Mouse (Mus musculus): ENCODE data around the gene Agap1. TPM values are rescaled to one million over a fixed set of nuclear protein-coding genes. Genes with fewer than 3 reads are reported as not detected.

Gene Agap1
- polyA plus RNA-seq, 1 experiment from 2014 or later = 14.0 TPM

GRCm38 (mm10) chr1:89932616-89933015, 478.0 kb downstream of the Agap1 start:
- under 1% methylated on average over 16 of the region's 16 CpGs for WGBS
- Histone ChIP-seq H3K27ac (no peak overlapping the region), H3K4me3 (peak overlapping the region; percentile 12; the same call in 1 of the 2 replicates), H3K27me3 (ENCODE audit: low read depth, poor library complexity, severe bottlenecking) (peaks cover 99% of the 10 kb centered on the region), H3K36me3 (no peaks in the 10 kb centered on the region), H3K9me3 (replicated peaks) (no peaks in the 10 kb centered on the region), H3K4me1 (peaks cover 83% of the 10 kb centered on the region)
- DNase-seq (ENCODE audit: low spot score) = peak; percentile 52

DNA sequence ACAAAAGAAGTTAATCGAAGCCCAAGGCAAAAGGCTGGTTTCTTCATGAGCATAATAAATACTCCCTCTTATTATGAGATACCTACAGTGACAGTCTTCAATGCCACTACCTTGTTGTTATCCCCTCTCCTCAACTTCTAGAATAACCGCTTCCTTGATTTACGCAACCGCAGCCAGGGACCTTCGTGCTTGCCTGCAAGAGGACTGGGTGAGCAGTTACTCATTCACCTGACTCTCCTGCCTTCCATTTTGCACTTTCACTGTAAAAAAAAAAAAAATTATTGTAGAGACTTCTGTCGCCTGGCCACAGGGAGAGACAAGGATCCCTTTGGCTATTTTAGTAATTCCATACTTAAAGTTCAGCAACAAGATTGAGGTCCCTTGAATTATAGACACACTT, 478.4 kb downstream of the Agap1 start:
- Histone ChIP-seq H3K9me3 (replicated peaks) (no peaks in the 10 kb centered on the region), H3K36me3 (no peaks in the 10 kb centered on the region), H3K4me3 (no peak overlapping the region), H3K27me3 (ENCODE audit: low read depth, poor library complexity, severe bottlenecking) (peaks cover 99% of the 10 kb centered on the region), H3K27ac (no peak overlapping the region), H3K4me1 (peaks cover 79% of the 10 kb centered on the region)
- DNase-seq (ENCODE audit: low spot score) = no peak
- 5% methylated on average over 6 of the region's 6 CpGs for WGBS

DNA sequence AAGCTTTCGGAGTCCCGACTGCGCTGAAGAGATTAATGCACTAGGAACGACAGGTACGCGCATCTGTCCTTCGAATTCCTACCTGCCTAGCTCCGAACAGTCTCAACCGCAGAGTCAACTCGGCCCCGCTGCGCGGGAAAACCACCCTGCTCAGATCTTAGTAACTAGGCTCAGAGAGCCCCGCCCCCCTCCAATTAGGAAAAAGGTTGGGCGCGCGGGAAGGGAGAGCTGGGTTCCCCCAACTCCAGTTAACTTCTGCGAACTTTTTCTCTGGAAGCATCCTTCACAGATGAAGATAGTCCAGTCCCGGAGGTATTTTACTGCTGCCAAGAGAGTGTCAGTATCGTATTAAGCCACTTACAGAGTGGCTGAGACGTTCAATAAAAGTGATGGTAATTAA, 479.2 kb downstream of the Agap1 start:
- Histone ChIP-seq H3K27ac (no peak overlapping the region), H3K27me3 (ENCODE audit: low read depth, poor library complexity, severe bottlenecking) (peaks cover 99% of the 10 kb centered on the region), H3K4me3 (0 out of 2 replicates have a peak overlapping the region, but pooled peaks have one; percentile 16), H3K9me3 (replicated peaks) (no peaks in the 10 kb centered on the region), H3K36me3 (no peaks in the 10 kb centered on the region), H3K4me1 (peaks cover 72% of the 10 kb centered on the region)
- peak; percentile 68 for DNase-seq (ENCODE audit: low spot score)
- WGBS = 2% methylated on average over 21 of the region's 21 CpGs

DNA sequence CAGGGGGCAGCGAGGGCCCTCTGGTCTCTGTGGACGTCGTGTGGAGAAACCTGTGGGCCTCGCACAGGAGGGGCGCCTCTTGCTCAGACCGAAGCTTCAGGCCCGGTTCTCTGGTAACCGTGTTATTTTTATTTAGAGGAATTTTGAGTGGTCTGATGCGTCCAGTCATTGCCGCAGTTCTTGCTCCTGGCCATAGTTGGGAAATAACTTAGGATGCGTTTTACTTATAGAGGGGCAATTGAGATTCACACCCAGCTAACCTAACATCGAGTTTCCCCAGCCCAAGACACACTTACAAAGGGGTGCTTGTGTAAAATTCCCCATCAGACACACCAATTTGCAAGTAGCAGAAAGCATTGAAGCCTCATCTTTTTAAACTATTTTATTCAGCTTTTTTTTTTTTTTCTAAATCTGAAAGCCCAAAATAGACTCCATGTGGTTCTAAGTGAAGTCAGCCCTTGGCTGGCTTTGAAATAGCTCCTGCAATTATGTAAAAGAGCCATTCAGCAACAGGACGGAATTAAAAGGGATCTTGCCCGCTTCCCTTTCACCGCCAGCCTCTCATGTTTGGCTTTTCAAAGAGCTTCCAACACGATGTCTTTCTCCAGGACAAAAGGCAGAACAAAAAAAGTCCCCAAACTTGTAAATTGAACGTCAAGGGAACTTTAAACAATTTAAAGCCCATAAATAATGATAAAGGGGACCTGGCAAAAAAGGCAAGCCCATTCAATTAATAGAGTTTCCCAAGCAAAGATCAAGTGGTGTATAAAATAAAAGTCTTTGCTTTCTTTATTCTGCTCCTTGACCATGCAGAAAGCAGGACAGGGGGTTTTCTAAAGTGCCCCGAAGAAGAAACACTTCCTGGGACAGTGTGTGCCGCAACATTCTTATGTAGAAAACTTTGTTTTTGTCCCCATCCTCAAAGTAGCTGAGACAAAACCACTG, 480.0 kb downstream of the Agap1 start:
- Histone ChIP-seq H3K27me3 (ENCODE audit: low read depth, poor library complexity, severe bottlenecking) (peaks cover 99% of the 10 kb centered on the region), H3K9me3 (replicated peaks) (no peaks in the 10 kb centered on the region), H3K36me3 (no peaks in the 10 kb centered on the region), H3K4me3 (no peak overlapping the region), H3K4me1 (peaks cover 64% of the 10 kb centered on the region), H3K27ac (no peak overlapping the region)
- DNase-seq (ENCODE audit: low spot score) = peak; percentile 49
- WGBS = 2% methylated on average over 19 of the region's 19 CpGs

DNA sequence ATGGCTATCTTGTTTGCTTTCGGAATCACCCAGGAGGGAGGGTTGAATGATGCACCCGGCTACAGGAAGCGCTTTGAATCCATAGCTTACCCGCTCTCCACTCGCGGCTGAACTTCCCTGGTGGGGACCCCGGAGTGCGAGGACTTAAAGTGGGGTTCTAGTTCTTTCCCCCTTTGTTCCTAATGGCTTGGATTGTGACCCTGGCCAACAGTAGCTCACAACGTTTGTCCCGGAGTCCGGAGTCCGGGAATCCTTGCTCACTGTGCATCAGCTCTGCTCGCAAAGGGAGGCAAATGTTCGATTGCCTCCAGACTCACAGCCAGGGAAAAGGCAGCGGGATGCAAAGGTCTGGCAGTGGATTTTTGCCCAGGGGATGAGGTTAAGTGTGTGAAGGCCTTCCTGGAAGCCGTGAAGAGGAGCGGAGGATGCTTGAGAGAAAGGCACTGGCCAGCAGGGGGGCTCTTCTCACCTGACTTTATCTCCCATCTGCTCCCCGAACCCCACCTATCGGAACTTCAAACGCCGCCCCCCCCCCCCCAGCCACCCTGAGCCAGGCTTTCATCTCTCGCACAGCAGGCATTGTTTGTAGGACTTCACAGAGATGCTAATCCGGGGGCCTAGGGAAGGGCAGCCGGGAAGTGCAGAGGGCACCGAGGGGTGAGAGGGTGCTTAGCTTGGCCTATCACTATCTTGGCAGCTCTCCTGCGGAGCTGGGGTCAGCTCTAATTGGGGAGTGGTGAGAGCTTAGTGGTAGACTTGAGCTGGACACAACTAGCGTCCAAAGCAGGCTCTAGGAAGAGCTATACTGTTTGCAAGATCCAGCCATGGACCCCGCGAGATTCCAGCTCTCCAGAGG, 481.1 kb downstream of the Agap1 start:
- peak overlapping the region; percentile 4; the same call in 1 of the 2 replicates for H3K27ac ChIP-seq
- peaks cover 99% of the 10 kb centered on the region for H3K27me3 ChIP-seq (ENCODE audit: low read depth, poor library complexity, severe bottlenecking)
- H3K9me3 ChIP-seq (replicated peaks) = no peaks in the 10 kb centered on the region
- H3K4me3 ChIP-seq = peak overlapping the region; percentile 20
- H3K4me1 ChIP-seq = peaks cover 60% of the 10 kb centered on the region
- WGBS = under 1% methylated on average over 29 of the region's 29 CpGs
- no peaks in the 10 kb centered on the region for H3K36me3 ChIP-seq
- peak; percentile 55 for DNase-seq (ENCODE audit: low spot score)

DNA sequence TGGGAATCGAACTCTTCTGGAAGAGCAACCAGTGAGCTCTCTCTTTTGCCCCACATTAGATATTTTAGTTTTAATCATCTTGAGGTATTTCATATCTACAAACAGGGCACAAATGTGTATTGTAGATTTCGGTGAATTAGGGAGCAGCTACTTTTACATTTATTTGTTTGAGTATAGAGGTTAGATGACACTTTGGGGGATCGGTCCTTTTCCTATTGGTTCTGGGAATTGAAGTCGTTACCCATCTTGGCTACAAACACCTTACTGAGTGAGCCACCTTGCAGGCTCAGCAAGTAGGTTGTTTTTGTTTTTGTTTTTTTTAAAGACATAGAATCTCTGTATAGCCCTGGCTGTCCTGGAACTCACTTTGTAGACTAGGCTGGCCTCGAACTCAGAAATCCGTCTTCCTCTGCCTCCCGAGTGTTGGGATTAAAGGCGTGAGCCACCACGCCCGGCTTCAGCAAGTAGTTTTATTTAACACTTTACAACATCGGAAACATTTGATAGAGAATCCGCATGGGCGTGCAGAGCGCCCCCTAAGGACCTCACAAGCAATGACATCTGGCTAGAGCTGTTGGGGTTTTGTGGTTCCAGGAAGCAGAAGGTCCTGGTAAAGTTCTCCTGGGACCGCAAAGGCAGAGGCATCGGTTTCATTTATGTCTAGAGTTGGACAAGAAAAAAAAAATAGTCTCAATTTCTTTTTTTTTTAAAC, 484.4 kb downstream of the Agap1 start:
- 31% methylated on average over 16 of the region's 16 CpGs for WGBS
- H3K4me1 ChIP-seq = peaks cover 58% of the 10 kb centered on the region

DNA sequence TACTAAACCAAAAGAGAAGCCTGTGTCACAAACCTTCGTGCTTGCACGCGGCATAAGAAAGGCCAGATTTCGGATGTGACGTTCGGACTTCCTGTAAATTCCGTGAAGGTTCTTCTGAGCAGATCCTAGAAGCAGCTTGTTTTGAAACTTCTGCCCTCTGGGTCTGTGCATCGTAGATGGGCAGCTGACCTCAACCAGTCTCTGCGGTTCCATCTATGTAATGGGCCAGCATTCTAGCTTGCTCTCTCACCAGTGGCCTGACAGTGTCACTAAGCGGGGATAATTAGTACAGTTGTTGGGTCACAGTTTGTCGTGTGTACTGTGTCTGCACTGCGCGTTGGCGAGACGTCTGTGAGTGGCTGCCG, 485.0 kb downstream of the Agap1 start:
- peak overlapping the region; percentile 33; the same call in 1 of the 2 replicates for H3K4me3 ChIP-seq
- H3K36me3 ChIP-seq = no peaks in the 10 kb centered on the region
- H3K9me3 ChIP-seq (replicated peaks) = no peaks in the 10 kb centered on the region
- H3K27me3 ChIP-seq (ENCODE audit: low read depth, poor library complexity, severe bottlenecking) = peaks cover 97% of the 10 kb centered on the region
- 26% methylated on average over 16 of the region's 16 CpGs for WGBS
- DNase-seq (ENCODE audit: low spot score) = no peak
- H3K27ac ChIP-seq = no peak overlapping the region
- H3K4me1 ChIP-seq = peaks cover 56% of the 10 kb centered on the region

More for the DNA sequence above, 484.4 kb downstream of the Agap1 start:
- Histone ChIP-seq H3K27me3 (ENCODE audit: low read depth, poor library complexity, severe bottlenecking) (peaks cover 97% of the 10 kb centered on the region), H3K36me3 (no peaks in the 10 kb centered on the region), H3K9me3 (replicated peaks) (no peaks in the 10 kb centered on the region), H3K4me3 (no peak overlapping the region), H3K27ac (no peak overlapping the region)
- DNase-seq (ENCODE audit: low spot score) = no peak

- peaks cover 97% of the 10 kb centered on the region for H3K27me3 ChIP-seq (ENCODE audit: low read depth, poor library complexity, severe bottlenecking)
- H3K4me3 ChIP-seq = peak overlapping the region; percentile 33
- no peak overlapping the region for H3K27ac ChIP-seq
- peaks cover 50% of the 10 kb centered on the region for H3K4me1 ChIP-seq
- WGBS = 2% methylated on average over 34 of the region's 34 CpGs
- H3K9me3 ChIP-seq (replicated peaks) = no peaks in the 10 kb centered on the region
- H3K36me3 ChIP-seq = no peaks in the 10 kb centered on the region
- DNase-seq (ENCODE audit: low spot score) = peak; percentile 96
Observed at GRCm38 (mm10) chr1:89939981-89940726, 485.5 kb downstream of the Agap1 start.

DNA sequence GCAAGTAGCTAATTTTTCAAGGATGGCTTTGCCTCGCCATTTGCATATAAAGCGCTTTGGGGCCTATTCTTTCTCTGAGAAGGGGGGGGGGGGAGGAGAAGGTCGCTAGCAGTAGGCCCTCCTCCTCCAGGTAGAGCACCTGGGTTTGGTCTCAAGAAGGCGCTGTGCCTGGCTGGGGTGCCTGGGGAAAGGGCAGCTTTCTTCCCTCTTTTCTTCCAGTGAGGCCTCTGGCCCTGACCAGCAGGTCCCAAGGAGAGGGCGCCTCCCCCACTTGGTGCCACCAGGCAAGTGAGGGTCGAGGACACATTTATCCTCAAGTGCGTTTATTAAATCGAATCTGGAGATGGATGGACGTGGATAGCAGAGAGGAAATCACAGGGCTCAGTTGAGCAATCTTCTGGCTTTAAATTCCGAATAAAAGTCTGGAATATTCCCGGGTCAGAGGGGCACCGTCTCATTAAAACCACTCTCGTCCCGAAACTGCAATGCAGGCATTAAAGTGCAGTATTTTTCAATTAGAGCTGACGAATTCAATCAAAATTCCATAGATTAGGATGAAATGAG, 486.4 kb downstream of the Agap1 start:
- Histone ChIP-seq H3K27me3 (ENCODE audit: low read depth, poor library complexity, severe bottlenecking) (peaks cover 97% of the 10 kb centered on the region), H3K9me3 (replicated peaks) (no peaks in the 10 kb centered on the region), H3K36me3 (no peaks in the 10 kb centered on the region), H3K4me3 (peak overlapping the region; percentile 52), H3K27ac (no peak overlapping the region), H3K4me1 (peaks cover 41% of the 10 kb centered on the region)
- no peak for DNase-seq (ENCODE audit: low spot score)
- WGBS = 9% methylated on average over 15 of the region's 15 CpGs

GRCm38 (mm10) chr1:89941701-89942381, 487.2 kb downstream of the Agap1 start:
- DNase-seq (ENCODE audit: low spot score) = peak; percentile 66
- Histone ChIP-seq H3K27me3 (ENCODE audit: low read depth, poor library complexity, severe bottlenecking) (peaks cover 94% of the 10 kb centered on the region), H3K4me3 (peak overlapping the region; percentile 52), H3K4me1 (peaks cover 37% of the 10 kb centered on the region), H3K9me3 (replicated peaks) (no peaks in the 10 kb centered on the region), H3K27ac (peak overlapping the region; percentile 68), H3K36me3 (no peaks in the 10 kb centered on the region)
- under 1% methylated on average over 40 of the region's 40 CpGs for WGBS

- DNase-seq (ENCODE audit: low spot score) = no peak
- Histone ChIP-seq H3K4me1 (peaks cover 37% of the 10 kb centered on the region), H3K36me3 (no peaks in the 10 kb centered on the region), H3K27me3 (ENCODE audit: low read depth, poor library complexity, severe bottlenecking) (peaks cover 94% of the 10 kb centered on the region), H3K9me3 (replicated peaks) (no peaks in the 10 kb centered on the region), H3K4me3 (peak overlapping the region; percentile 52), H3K27ac (no peak overlapping the region)
- 2% methylated on average over 15 of the region's 15 CpGs for WGBS
Observed at GRCm38 (mm10) chr1:89942395-89942976, 487.9 kb downstream of the Agap1 start.
